Mouse (Mus musculus) thymus, adult 2 months (tissue): ENCODE data around the gene Tax1bp3.

Experiments
- CTCF ChIP-seq: fragments of 200-500 bp; IDR thresholded peaks from 2 replicates; pipeline ENCODE4 v1.5.1; 2012; ENCODE audit warnings: mild to moderate bottlenecking, control low read depth, low read length, moderate library complexity, borderline replicate concordance; ENCODE audit not compliant: control insufficient read depth, poor library complexity, insufficient read depth; ENCODE audit errors: extremely low read depth
- POLR2A ChIP-seq: fragments of 200-500 bp; IDR thresholded peaks from 2 replicates; pipeline ENCODE4 v1.6.1; 2012; ENCODE audit warnings: mild to moderate bottlenecking, low read length, control low read depth, moderate library complexity; ENCODE audit not compliant: control insufficient read depth, poor library complexity, insufficient read depth; ENCODE audit errors: extremely low read depth

DNA sequence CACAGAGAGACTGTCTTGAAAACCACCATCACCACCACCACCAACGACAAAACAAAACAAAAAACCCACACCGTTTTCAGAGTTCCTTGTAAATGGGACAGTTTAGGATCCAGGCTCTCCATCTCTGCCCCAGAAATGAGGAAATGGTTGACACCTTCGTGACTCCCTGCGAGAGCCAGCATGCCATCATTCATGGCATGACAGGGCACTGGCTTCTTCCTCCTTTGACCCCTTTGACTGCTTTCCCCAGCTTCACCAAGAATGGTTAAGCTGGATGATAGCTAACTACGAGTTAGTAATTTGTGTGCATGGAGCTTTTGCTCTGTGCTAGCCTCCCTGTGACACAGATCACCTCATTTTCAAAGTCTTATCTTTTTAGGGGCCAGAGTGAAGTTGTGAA lies 14.6 kb upstream of the Tax1bp3 start:
- TF ChIP-seq POLR2A (no peak), CTCF (no peak)
